Comparison of ENCODE assay signal across 23 mouse cellular contexts in genomic region chr6:113912753-113913152, GRCm38 (mm10).
DNase-seq lines count a peak whose midpoint lies in the region; ATAC-seq and TF ChIP-seq lines count a peak whose summit lies in the region.
"Had no signal": no experiment of that assay in that cellular context is flagged by ENCODE, and none has a peak within 500 bp of the region (broad histone marks: within the 10 kb centered on the region; RNA-seq: fewer than 3 reads in every experiment).

No protein-coding gene starts in this region.

- WGBS in intestine, embryonic 16.5 days: 72% methylated on average over 3 of the region's 3 CpGs

- TF ChIP-seq POLR2A in CH12.LX (IDR thresholded peaks at IDR 0.05; ENCODE audit: low read depth, low read length): no peak

- H3K79me2 ChIP-seq in CH12.LX (replicated peaks; ENCODE audit: control insufficient read depth, extremely low read depth, insufficient read depth, poor library complexity, severe bottlenecking): no peaks in the 10 kb centered on the region

- H3K9me3 ChIP-seq in CH12.LX (replicated peaks; ENCODE audit: low read length): no peaks in the 10 kb centered on the region
- no peaks in the 10 kb centered on the region for H3K9me3 ChIP-seq in intestine, embryonic 16.5 days (ENCODE audit: control insufficient read depth, low read length)
- H3K9me3 ChIP-seq: embryonic facial prominence, embryonic 10.5 days; embryonic facial prominence, embryonic 12.5 days; forebrain, embryonic 10.5 days; forebrain, embryonic 12.5 days had no signal

- dilution Hi-C loops in CH12.LX (cut with MboI; ENCODE audit: extremely low pct_ligation_motif_present, extremely low pct_unique_long_range_greater_than_20kb, low sequenced_read_pairs): no loop called here

- peak; percentile 43; the same call in 1 of the 2 replicates for ATAC-seq in megakaryocyte, adult 5-6 weeks (ENCODE audit: poor library complexity, severe bottlenecking)
- no peak for ATAC-seq in intestine, embryonic 16.5 days
- ATAC-seq: CD4-positive, CD25-positive, alpha-beta regulatory T cell, adult 4 months; forebrain, embryonic 14.5 days; forebrain, embryonic 16.5 days had no signal

- peak; percentile 11 for TF ChIP-seq RAD21 in CH12.LX (IDR thresholded peaks at IDR 0.05; ENCODE audit: low read depth, low read length)

- peak overlapping the region; percentile 28; the same call in 1 of the 2 replicates for H3K27ac ChIP-seq in left cerebral cortex, adult 2 months
- no peak overlapping the region for H3K27ac ChIP-seq in CH12.LX (ENCODE audit: insufficient read depth, low read depth)
- H3K27ac ChIP-seq in intestine, embryonic 16.5 days (ENCODE audit: low read length): no peak overlapping the region
- H3K27ac ChIP-seq: embryonic facial prominence, embryonic 10.5 days; embryonic facial prominence, embryonic 12.5 days; forebrain, embryonic 10.5 days; forebrain, embryonic 12.5 days had no signal

- H3K4me3 ChIP-seq in left cerebral cortex, adult 2 months: no peak overlapping the region
- H3K4me3 ChIP-seq in CH12.LX (replicated peaks in 1 of 3; ENCODE audit: low read depth in 2 of 3, low read length in 2 of 3, poor library complexity in 1 of 3): no peak overlapping the region
- H3K4me3 ChIP-seq in intestine, embryonic 16.5 days (ENCODE audit: low read length): no peak overlapping the region
- H3K4me3 ChIP-seq: embryonic facial prominence, embryonic 10.5 days; embryonic facial prominence, embryonic 12.5 days; erythroblast, embryonic 14.5 days; forebrain, embryonic 10.5 days; forebrain, embryonic 12.5 days had no signal

- peaks cover 95% of the 10 kb centered on the region for H3K27me3 ChIP-seq in CH12.LX (replicated peaks)
- no peaks in the 10 kb centered on the region for H3K27me3 ChIP-seq in intestine, embryonic 16.5 days (replicated peaks; ENCODE audit: control insufficient read depth, insufficient read depth, low read length)
- H3K27me3 ChIP-seq: embryonic facial prominence, embryonic 12.5 days had no signal

- TF ChIP-seq EP300 in CH12.LX (IDR thresholded peaks at IDR 0.05; ENCODE audit: low read length): no peak

- no peak overlapping the region for H3K4me2 ChIP-seq in CH12.LX (ENCODE audit: insufficient read depth, low read depth, poor library complexity, severe bottlenecking)
- no peak overlapping the region for H3K4me2 ChIP-seq in intestine, embryonic 16.5 days (ENCODE audit: low read depth, low read length)
- H3K4me2 ChIP-seq: embryonic facial prominence, embryonic 12.5 days; forebrain, embryonic 12.5 days had no signal

- in situ Hi-C loops in CH12.LX (cut with MboI; ENCODE audit: low pct_ligation_motif_present, low pct_unique_long_range_greater_than_20kb, low sequenced_read_pairs): no loop called here

- no peaks in the 10 kb centered on the region for H3K36me3 ChIP-seq in CH12.LX (replicated peaks in 1 of 2; ENCODE audit: control insufficient read depth in 1 of 2, insufficient read depth in 1 of 2, low read length in 1 of 2)
- no peaks in the 10 kb centered on the region for H3K36me3 ChIP-seq in intestine, embryonic 16.5 days (ENCODE audit: control insufficient read depth, insufficient read depth, low read length)
- H3K36me3 ChIP-seq: embryonic facial prominence, embryonic 10.5 days; embryonic facial prominence, embryonic 12.5 days; forebrain, embryonic 10.5 days; forebrain, embryonic 12.5 days had no signal

- DNase-seq in left cerebral cortex, adult 2 months (ENCODE audit: extremely low spot score in 1 of 2, low spot score in 2 of 2): no peak
- no peak for DNase-seq in left cerebral cortex, adult 11 months (ENCODE audit: low spot score)
- no peak for DNase-seq in CH12.LX (ENCODE audit: extremely low read depth)
- DNase-seq in urinary bladder, adult 2 months (ENCODE audit: low spot score): no peak
- DNase-seq: adrenal gland, adult 2 months; adrenal gland, postnatal 10 days; adrenal gland, postnatal 25 days; B cell, adult 2 months; cerebellum, adult 11-12 months; cerebellum, adult 2 months; cerebellum, adult 9-10 months; cerebellum, postnatal 10 days; cerebellum, postnatal 25 days had no signal

- no peaks in the 10 kb centered on the region for H3K4me1 ChIP-seq in CH12.LX (ENCODE audit: control insufficient read depth in 1 of 2, insufficient read depth in 2 of 2)
- no peaks in the 10 kb centered on the region for H3K4me1 ChIP-seq in intestine, embryonic 16.5 days (ENCODE audit: control insufficient read depth, insufficient read depth, low read length)
- H3K4me1 ChIP-seq: embryonic facial prominence, embryonic 10.5 days; embryonic facial prominence, embryonic 12.5 days; forebrain, embryonic 10.5 days; forebrain, embryonic 12.5 days had no signal

- intact Hi-C loops in left cerebral cortex, adult 2 months (cut with DNase I): no loop called here

- TF ChIP-seq CTCF in left cerebral cortex, adult 2 months (IDR thresholded peaks at IDR 0.05): no peak
- TF ChIP-seq CTCF in CH12.LX (conservative IDR thresholded peaks at IDR 0.05 in 1 of 2, IDR thresholded peaks at IDR 0.05 in 1 of 2; ENCODE audit: low read depth in 2 of 2, low read length in 2 of 2): peak in 1 of 2 experiments; percentile 16; a peak in 1 of 4 replicates

- no peak overlapping the region for H3K9ac ChIP-seq in CH12.LX (ENCODE audit: insufficient read depth, low read depth)
- no peak overlapping the region for H3K9ac ChIP-seq in intestine, embryonic 16.5 days (ENCODE audit: low read depth, low read length)
- H3K9ac ChIP-seq: embryonic facial prominence, embryonic 12.5 days; forebrain, embryonic 12.5 days had no signal

TF ChIP-seq in CH12.LX, 34 proteins besides CTCF, POLR2A, EP300 and RAD21:
- TF ChIP-seq BHLHE40 (IDR thresholded peaks at IDR 0.05; ENCODE audit: low read depth, low read length): no peak
- TF ChIP-seq IRF4 (IDR thresholded peaks at IDR 0.05; ENCODE audit: low read depth, low read length): no peak
- no peak for TF ChIP-seq JUN (IDR thresholded peaks at IDR 0.05; ENCODE audit: insufficient read depth, low read depth, low read length)
- no peak for TF ChIP-seq CHD2 (IDR thresholded peaks at IDR 0.05; ENCODE audit: low read length)
- no peak for TF ChIP-seq MAFK (IDR thresholded peaks at IDR 0.05; ENCODE audit: insufficient replicate concordance, low read length)
- no peak for TF ChIP-seq ZNF384 (IDR thresholded peaks at IDR 0.05; ENCODE audit: low read depth, low read length)
- no peak for TF ChIP-seq TCF12 (IDR thresholded peaks at IDR 0.05; ENCODE audit: low read depth, low read length)
- TF ChIP-seq USF1 (IDR thresholded peaks at IDR 0.05; ENCODE audit: low read depth, low read length): no peak
- TF ChIP-seq POLR2AphosphoS2 (IDR thresholded peaks at IDR 0.05; ENCODE audit: low read depth, low read length): no peak
- TF ChIP-seq ZMIZ1 (IDR thresholded peaks at IDR 0.05; ENCODE audit: low read depth, low read length): no peak
- TF ChIP-seq USF2 (conservative IDR thresholded peaks at IDR 0.05; ENCODE audit: low read depth, low read length): no peak
- no peak for TF ChIP-seq CHD1 (IDR thresholded peaks at IDR 0.05; ENCODE audit: low read depth, low read length)
- no peak for TF ChIP-seq ETS1 (conservative IDR thresholded peaks at IDR 0.05; ENCODE audit: low read depth, low read length)
- TF ChIP-seq MYC (IDR thresholded peaks at IDR 0.05; ENCODE audit: low read depth, low read length): no peak
